Mouse (Mus musculus): ENCODE results near the gene Ablim1.

The Ablim1 gene

GRCm38 (mm10) chr19:57078867-57079605, 235.7 kb downstream of the Ablim1 start:
- CTCF ChIA-PET = interaction anchor here (0.6 to 0.9 kb wide), 2 partner anchors 9 to 578 kb away, joined by 3 to 8 read pairs; no protein-coding TSS in a partner anchor

- CTCF ChIA-PET = interaction anchor here (0.6 kb wide), 1 partner anchor 579 kb away, joined by 3 read pairs; no protein-coding TSS in a partner anchor
Observed at GRCm38 (mm10) chr19:57077826-57078699, 236.7 kb downstream of the Ablim1 start.

- CTCF ChIA-PET = interaction anchor here (0.9 kb wide), 1 partner anchor 44 kb away, joined by 4 read pairs; no protein-coding TSS in a partner anchor
Observed at GRCm38 (mm10) chr19:57073450-57073849, 241.3 kb downstream of the Ablim1 start.

DNA sequence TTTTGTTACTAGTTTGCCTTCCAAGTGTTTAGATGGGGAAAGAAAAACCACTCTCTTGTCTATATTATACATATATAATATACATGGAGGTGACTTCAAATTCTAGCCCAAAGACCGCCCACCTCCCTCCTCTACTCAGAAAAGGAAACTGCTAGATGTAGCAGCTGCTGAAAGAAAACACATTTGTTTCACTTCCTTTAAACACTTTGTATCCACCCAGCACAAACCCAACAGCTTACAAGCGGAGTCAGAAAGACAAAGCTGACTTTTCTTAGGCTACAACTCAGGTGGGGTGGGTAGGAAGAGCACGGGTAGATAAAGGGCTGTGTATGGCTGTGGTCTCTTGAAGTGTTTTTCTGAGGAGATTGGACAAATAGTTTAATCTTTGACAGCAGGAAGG, 242.0 kb downstream of the Ablim1 start:
- CTCF ChIA-PET = interaction anchor here (0.9 kb wide), 1 partner anchor 45 kb away, joined by 4 read pairs; no protein-coding TSS in a partner anchor

DNA sequence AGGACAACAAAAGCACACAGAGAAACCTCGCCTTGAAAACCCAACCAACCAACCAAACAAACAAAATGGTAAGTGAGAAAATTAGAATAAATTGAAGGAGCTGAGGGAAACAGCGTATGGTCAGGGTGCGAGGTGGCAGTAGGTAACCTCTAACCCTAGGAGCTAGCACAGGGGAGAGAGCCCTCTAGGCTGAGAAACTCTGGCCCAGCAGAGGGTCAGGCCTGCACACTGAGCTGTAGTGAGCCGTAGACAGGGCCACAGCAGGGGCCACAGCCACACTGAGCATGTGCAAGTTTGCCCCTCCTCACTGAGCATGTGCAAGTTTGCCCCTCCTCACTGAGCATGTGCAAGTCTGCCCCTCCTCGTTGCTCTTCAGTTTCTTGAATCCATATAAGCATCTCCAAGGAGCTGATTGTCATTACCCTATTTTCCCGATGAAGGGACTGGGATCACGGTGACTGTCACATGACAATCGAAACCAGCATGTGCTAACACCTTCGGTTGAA, 247.6 kb downstream of the Ablim1 start:
- CTCF ChIA-PET = no interaction called here

GRCm38 (mm10) chr19:57066313-57066712, 248.4 kb downstream of the Ablim1 start:
- CTCF ChIA-PET = no interaction called here

DNA sequence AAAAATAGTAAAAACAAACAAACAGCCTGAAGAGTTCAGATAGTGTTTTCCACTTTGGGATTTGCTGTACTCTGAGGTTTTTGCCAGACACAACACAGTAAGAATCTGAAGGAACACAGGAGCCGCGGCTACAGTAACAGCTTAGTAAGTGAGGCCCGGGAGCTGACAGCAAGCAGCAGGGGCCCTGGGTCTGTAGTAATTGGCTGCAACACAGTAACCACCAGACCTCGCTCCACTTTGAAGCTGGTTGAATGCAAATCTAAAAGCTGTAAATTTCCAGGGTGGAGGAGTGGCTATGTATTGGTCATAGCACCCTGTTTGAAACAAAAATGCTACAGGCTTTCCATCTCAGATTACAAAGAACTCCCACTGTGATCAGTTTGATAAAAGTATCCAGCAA, 252.0 kb downstream of the Ablim1 start:
- CTCF ChIA-PET = no interaction called here

- CTCF ChIA-PET = no interaction called here
Observed at GRCm38 (mm10) chr19:57059018-57059580, 255.6 kb downstream of the Ablim1 start.

- CTCF ChIA-PET = no interaction called here
Observed at GRCm38 (mm10) chr19:57057568-57057967, 257.2 kb downstream of the Ablim1 start.

- CTCF ChIA-PET = interaction anchor here (0.6 kb wide), 1 partner anchor 518 kb away, joined by 10 read pairs; no protein-coding TSS in a partner anchor
Observed at GRCm38 (mm10) chr19:57055215-57056120, 259.3 kb downstream of the Ablim1 start.

- CTCF ChIA-PET = interaction anchor here (0.6 kb wide), 1 partner anchor 12 kb away, joined by 3 read pairs; no protein-coding TSS in a partner anchor
Observed at GRCm38 (mm10) chr19:57052959-57053358, 261.8 kb downstream of the Ablim1 start.

- CTCF ChIA-PET = no interaction called here
Observed at GRCm38 (mm10) chr19:57052016-57052415, 262.7 kb downstream of the Ablim1 start.

DNA sequence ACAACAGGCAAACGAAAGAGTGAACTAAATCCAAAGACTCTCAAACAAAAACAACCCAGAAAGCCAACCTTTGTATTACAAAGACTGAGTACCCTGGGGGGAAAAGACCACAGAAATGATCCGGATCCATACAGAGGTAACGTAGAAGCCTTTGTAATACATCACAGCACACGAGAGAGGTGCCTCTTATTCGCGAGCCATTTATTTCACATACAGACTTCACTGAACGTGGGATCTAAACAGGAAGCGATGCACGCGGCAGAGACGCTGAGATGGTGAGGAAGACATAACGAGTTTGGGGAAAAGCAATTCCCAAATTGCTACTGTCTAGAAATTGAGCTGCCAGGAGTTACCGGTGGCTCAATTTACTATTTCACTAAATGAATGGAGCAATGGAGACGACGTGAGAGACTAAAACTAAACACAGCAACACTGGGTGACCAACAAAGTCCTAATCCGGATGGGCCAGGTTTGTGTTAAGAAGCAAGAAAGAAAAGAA, 265.1 kb downstream of the Ablim1 start:
- CTCF ChIA-PET = no interaction called here

GRCm38 (mm10) chr19:57047671-57048320, 266.9 kb downstream of the Ablim1 start:
- CTCF ChIA-PET = no interaction called here

DNA sequence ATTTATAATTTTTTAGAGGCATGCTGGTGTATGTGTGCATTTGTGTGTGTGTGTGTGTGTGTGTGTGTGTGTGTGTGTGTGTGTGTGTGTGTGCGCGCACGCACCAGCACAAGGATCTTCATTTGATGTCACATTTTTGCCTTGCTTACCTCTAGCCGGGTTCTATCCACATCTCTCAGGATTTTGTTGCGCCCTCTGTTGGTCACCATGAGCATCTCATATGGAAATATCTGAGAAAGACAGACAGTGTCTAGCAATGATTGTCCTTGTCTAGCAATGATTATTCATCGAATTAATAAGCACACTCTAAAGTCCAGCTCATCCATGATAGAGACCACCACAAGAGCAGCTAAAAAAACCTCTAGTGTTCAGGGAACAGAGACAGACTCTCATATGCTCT, 275.5 kb downstream of the Ablim1 start:
- CTCF ChIA-PET = interaction anchor here (0.6 to 0.8 kb wide), 2 partner anchors 19 to 164 kb away, joined by 5 to 6 read pairs; no protein-coding TSS in a partner anchor

DNA sequence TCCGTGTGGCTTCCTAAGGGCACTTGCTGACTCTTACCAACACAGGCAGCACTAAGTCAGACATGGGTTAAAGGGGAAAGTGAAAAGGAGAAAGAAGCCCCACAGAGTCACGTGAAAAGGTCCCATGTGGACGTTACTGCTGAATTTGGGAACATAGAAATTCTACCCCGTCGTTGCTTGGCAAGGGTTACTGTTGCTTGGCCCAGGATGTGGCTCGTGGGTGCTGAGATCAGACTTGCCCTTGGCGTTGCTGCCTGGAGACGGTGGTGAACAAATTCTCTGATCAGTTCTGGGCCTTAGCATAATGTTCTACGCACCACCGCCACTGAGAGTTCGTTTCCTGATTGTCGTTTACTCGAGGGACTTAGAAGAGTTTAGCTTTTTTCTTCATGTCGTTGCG, 277.9 kb downstream of the Ablim1 start:
- CTCF ChIA-PET = no interaction called here

DNA sequence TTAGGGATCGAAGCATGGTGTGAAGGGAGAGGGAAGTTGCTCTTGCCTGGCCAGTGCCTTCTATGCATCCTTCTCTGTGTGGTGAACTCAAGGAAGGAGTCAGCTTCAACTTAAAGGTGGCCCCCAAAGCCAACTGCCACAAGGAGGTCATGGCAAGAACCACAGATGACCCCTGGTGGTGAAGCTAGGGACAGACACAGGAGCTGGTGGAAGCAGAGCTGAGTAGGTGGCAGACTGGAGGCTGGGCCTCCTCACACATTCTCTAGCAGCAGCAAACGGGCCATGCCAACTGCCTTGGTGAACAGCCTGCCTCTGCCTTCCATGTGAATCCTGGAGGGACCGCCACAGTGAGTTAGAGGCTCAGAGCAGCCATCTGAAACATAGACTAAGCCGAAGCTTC, 283.1 kb downstream of the Ablim1 start:
- CTCF ChIA-PET = interaction anchor here (0.6 to 0.8 kb wide), 2 partner anchors 18 to 84 kb away, joined by 5 to 12 read pairs; no protein-coding TSS in a partner anchor

- CTCF ChIA-PET = no interaction called here
Observed at GRCm38 (mm10) chr19:57029461-57029860, 285.3 kb downstream of the Ablim1 start.

GRCm38 (mm10) chr19:57028327-57029179, 286.2 kb downstream of the Ablim1 start:
- CTCF ChIA-PET = no interaction called here

Measured in spleen, embryonic (tissue).